Mouse (Mus musculus): ENCODE results near the gene Pitpnc1. TPM values are rescaled to one million over a fixed set of nuclear protein-coding genes. Genes with fewer than 3 reads are reported as not detected.

Pitpnc1 gene
- total RNA-seq (2012; rRNA removed) (2.1 and 2.4 TPM in 2 replicates), total RNA-seq (2014; rRNA removed) (3.6 and 5.3 TPM in 2 replicates), polyA plus RNA-seq (2012; ENCODE audit: insufficient read length, low read depth) (3.6 and 5.4 TPM in 2 replicates)

DNA sequence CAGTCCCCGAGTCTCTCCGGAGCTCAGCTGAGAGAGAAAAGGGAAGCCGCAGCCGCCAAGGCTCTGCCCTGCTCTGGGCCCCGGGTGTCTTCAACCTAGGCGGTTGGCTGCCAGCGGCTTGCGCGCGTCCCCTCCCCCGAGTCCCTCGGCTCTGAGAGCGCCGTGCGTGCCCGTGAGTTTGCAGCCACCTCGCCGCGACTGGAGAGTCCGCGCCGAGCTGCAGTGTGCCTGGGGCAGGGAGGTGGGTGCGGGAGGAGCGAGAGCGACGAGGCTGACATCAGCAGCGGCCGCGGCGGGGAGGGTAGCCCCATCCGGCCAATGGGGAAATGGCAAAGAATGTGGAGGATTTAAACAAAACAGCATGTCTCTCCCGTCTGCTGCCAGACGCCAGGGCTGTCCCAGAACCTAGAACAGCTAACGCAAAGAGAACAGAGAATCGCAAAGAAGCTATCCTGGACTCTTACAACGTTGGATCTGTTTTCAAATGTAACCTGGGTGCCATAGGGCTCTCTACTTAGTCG, at the start of gene Pitpnc1:
Gene Pitpnc1 (minus strand): TSS at position 179 of the 521 bp plus-strand sequence.
- peak within 1 kb of the TSS; percentile 27 for H3K9ac ChIP-seq (ENCODE audit: insufficient read depth, low read depth)
- no peak for TF ChIP-seq GABPA (IDR thresholded peaks at IDR 0.05; ENCODE audit: insufficient replicate concordance, low read depth, low read length)
- no peak; the same call in 1 of the 2 replicates for TF ChIP-seq IRF4 (IDR thresholded peaks at IDR 0.05; ENCODE audit: low read depth, low read length)
- TF ChIP-seq KAT2A (IDR thresholded peaks at IDR 0.05; ENCODE audit: insufficient replicate concordance, low read length), result no peak
- peak; percentile 32; the same call in 1 of the 2 replicates for TF ChIP-seq ELF1 (IDR thresholded peaks at IDR 0.05; ENCODE audit: low read depth, low read length)
- TF ChIP-seq USF2 (conservative IDR thresholded peaks at IDR 0.05; ENCODE audit: low read depth, low read length), result no peak
- TF ChIP-seq USF1 (IDR thresholded peaks at IDR 0.05; ENCODE audit: low read depth, low read length), result no peak
- TF ChIP-seq MXI1 (IDR thresholded peaks at IDR 0.05; ENCODE audit: low read depth, low read length), result peak; percentile 90
- no peak for TF ChIP-seq POLR2AphosphoS2 (IDR thresholded peaks at IDR 0.05; ENCODE audit: low read depth, low read length)
- peak; percentile 75 for TF ChIP-seq POLR2A (IDR thresholded peaks at IDR 0.05; ENCODE audit: low read depth, low read length)
- TF ChIP-seq MAX (IDR thresholded peaks at IDR 0.05; ENCODE audit: low read length), result 0 out of 2 replicates have a peak, but pooled peaks have one; percentile 34
- 0 out of 2 replicates have a peak, but pooled peaks have one; percentile 60 for TF ChIP-seq TBP (conservative IDR thresholded peaks at IDR 0.05; ENCODE audit: low read depth, low read length)
- peak; percentile 42; the same call in 1 of the 2 replicates for TF ChIP-seq BHLHE40 (IDR thresholded peaks at IDR 0.05; ENCODE audit: low read depth, low read length)
- TF ChIP-seq PAX5 (IDR thresholded peaks at IDR 0.05; ENCODE audit: low read length), result no peak
- TF ChIP-seq ETS1 (conservative IDR thresholded peaks at IDR 0.05; ENCODE audit: low read depth, low read length), result peak; percentile 37; the same call in 1 of the 2 replicates
- no peak for TF ChIP-seq ZNF384 (IDR thresholded peaks at IDR 0.05; ENCODE audit: low read depth, low read length)
- 0 out of 2 replicates have a peak, but pooled peaks have one; percentile 52 for TF ChIP-seq MAZ (IDR thresholded peaks at IDR 0.05; ENCODE audit: low read depth, low read length)
- TF ChIP-seq RAD21 (IDR thresholded peaks at IDR 0.05; ENCODE audit: low read depth, low read length), result no peak
- no peak for TF ChIP-seq RCOR1 (conservative IDR thresholded peaks at IDR 0.05; ENCODE audit: low read depth, low read length)
- no peak for TF ChIP-seq CHD1 (IDR thresholded peaks at IDR 0.05; ENCODE audit: low read depth, low read length)
- no peak for TF ChIP-seq JUN (IDR thresholded peaks at IDR 0.05; ENCODE audit: insufficient read depth, low read depth, low read length)
- peak; percentile 82 for TF ChIP-seq SIN3A (IDR thresholded peaks at IDR 0.05; ENCODE audit: low read length)
- peak; percentile 50 for TF ChIP-seq TCF12 (IDR thresholded peaks at IDR 0.05; ENCODE audit: low read depth, low read length)
- no peak for TF ChIP-seq JUND (conservative IDR thresholded peaks at IDR 0.05; ENCODE audit: low read depth, low read length)
- no peak for TF ChIP-seq ZKSCAN1 (IDR thresholded peaks at IDR 0.05; ENCODE audit: borderline replicate concordance, low read depth, low read length)
- peak; percentile 19; the same call in 1 of the 2 replicates for TF ChIP-seq HCFC1 (IDR thresholded peaks at IDR 0.05; ENCODE audit: low read depth, low read length)
- 0 out of 4 replicates have a peak, but pooled peaks of 1 of the 2 experiments have one; percentile 4 for TF ChIP-seq CTCF (conservative IDR thresholded peaks at IDR 0.05 in 1 of 2, IDR thresholded peaks at IDR 0.05 in 1 of 2; ENCODE audit: low read depth in 2 of 2, low read length in 2 of 2)
- peak; percentile 99 for TF ChIP-seq UBTF (IDR thresholded peaks at IDR 0.05; ENCODE audit: low read depth, low read length)
- TF ChIP-seq E2F4 (IDR thresholded peaks at IDR 0.05; ENCODE audit: insufficient replicate concordance, low read depth, low read length), result no peak
- no peak for TF ChIP-seq SMC3 (IDR thresholded peaks at IDR 0.05; ENCODE audit: low read depth, low read length)
- peak; percentile 56; the same call in 1 of the 2 replicates for TF ChIP-seq NELFE (IDR thresholded peaks at IDR 0.05; ENCODE audit: low read depth, low read length)
- no peak for TF ChIP-seq CHD2 (IDR thresholded peaks at IDR 0.05; ENCODE audit: low read length)
- no peak for TF ChIP-seq ZC3H11A (IDR thresholded peaks at IDR 0.05; ENCODE audit: low read depth, low read length)
- TF ChIP-seq MAFK (IDR thresholded peaks at IDR 0.05; ENCODE audit: insufficient replicate concordance, low read length), result no peak
- TF ChIP-seq ZMIZ1 (IDR thresholded peaks at IDR 0.05; ENCODE audit: low read depth, low read length), result peak; percentile 69; the same call in 1 of the 2 replicates
- TF ChIP-seq NRF1 (IDR thresholded peaks at IDR 0.05; ENCODE audit: low read depth, low read length), result peak; percentile 35
- peak; percentile 20; the same call in 1 of the 2 replicates for TF ChIP-seq MYC (IDR thresholded peaks at IDR 0.05; ENCODE audit: low read depth, low read length)
- TF ChIP-seq MEF2A (IDR thresholded peaks at IDR 0.05; ENCODE audit: borderline replicate concordance, low read depth, low read length), result peak; percentile 56
- TF ChIP-seq EP300 (IDR thresholded peaks at IDR 0.05; ENCODE audit: low read length), result no peak
- H3K27me3 ChIP-seq (replicated peaks), result peaks cover 2% of the 10 kb centered on the region
- peak; percentile 80 for DNase-seq (ENCODE audit: extremely low read depth)
- no peaks in the 10 kb centered on the region for H3K79me2 ChIP-seq (replicated peaks; ENCODE audit: control insufficient read depth, extremely low read depth, insufficient read depth, poor library complexity, severe bottlenecking)
- H3K4me3 ChIP-seq (replicated peaks in 1 of 3; ENCODE audit: low read depth in 2 of 3, low read length in 2 of 3, poor library complexity in 1 of 3), result peak within 1 kb of the TSS; percentile 67 to 81 (median 72)
- in situ Hi-C loops (cut with MboI; ENCODE audit: low pct_ligation_motif_present, low pct_unique_long_range_greater_than_20kb, low sequenced_read_pairs) (loop anchor here (5.0 kb wide), 3 partner anchors 93 to 253 kb away; no protein-coding TSS in a partner anchor), dilution Hi-C loops (cut with MboI; ENCODE audit: extremely low pct_ligation_motif_present, extremely low pct_unique_long_range_greater_than_20kb, low sequenced_read_pairs) (no loop called here)
- H3K9me3 ChIP-seq (replicated peaks; ENCODE audit: low read length), result no peaks in the 10 kb centered on the region
- H3K4me2 ChIP-seq (ENCODE audit: insufficient read depth, low read depth, poor library complexity, severe bottlenecking), result peak within 1 kb of the TSS; percentile 83
- H3K27ac ChIP-seq (ENCODE audit: insufficient read depth, low read depth), result no peak within 1 kb of the TSS
- H3K4me1 ChIP-seq (ENCODE audit: control insufficient read depth in 1 of 2, insufficient read depth in 2 of 2), result peaks cover 3 to 23% of the 10 kb centered on the region in 2 experiments; a peak in 3 of 4 replicates
- H3K36me3 ChIP-seq (replicated peaks in 1 of 2; ENCODE audit: control insufficient read depth in 1 of 2, insufficient read depth in 1 of 2, low read length in 1 of 2), result no peaks in the 10 kb centered on the region
